Mouse (Mus musculus): Measurements from ENCODE around the gene Prm1. TPM values are rescaled to one million over a fixed set of nuclear protein-coding genes. Genes with fewer than 3 reads are reported as not detected.

The Prm1 gene
- polyA plus RNA-seq, 1 experiment from 2014 or later: not detected

DNA sequence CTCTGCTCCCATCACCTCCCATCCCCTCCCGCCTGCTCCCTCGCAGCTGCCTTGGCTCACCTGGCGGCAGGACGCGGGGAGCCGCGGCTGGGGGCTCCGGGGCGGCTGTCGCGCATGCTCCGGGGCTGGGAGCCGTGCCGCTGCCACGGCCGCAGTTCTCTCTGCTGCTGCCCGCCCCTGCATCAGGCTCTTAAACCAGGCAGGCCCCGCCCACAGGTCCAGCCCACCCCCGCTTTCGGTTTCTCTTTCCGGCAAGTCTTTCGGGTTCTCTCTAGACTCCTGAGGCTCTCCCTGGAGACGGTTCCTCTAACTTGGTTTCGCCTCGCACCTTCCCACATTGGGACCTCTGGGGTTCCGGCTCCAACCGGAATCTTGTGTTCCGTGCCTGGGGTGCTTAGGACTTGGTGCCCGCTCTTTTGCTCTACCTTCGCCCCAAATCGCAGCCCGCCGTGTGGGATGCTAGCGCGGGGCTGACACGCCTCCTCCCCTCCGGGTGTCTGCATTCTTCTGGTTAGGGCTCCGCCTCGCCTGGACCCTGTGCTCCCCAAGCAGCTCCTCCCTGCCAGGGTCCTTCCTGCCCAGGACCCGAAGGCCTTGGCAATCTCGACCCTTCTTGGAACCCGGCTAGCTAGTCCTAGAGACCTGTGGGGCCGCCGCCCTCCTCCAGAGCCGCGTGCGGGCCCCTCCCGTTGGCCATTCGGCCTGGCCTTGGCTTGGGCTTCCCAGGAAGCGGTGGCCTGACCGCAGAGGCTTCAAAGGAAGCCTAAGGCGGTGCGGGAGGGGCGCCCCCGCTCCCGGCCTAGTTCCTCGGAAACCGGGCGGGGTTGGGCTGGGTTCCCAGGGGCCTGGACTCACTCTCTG lies 20.0 kb downstream of the Prm1 start, which contains the start of gene Socs1:
Gene Socs1 (minus strand): TSS at position 166 of the 861 bp plus-strand sequence.
- peaks cover 33 to 56% of the 10 kb centered on the region in 2 experiments for H3K4me1 ChIP-seq (ENCODE audit: control insufficient read depth in 2 of 2, insufficient read depth in 2 of 2, low read length in 2 of 2)
- H3K27ac ChIP-seq (replicated peaks in 1 of 2; ENCODE audit: control insufficient read depth in 1 of 2, insufficient read depth in 1 of 2, low read depth in 2 of 2, low read length in 2 of 2): peak within 1 kb of the TSS; percentile 95 to 97
- no peaks in the 10 kb centered on the region for H3K27me3 ChIP-seq (ENCODE audit: control insufficient read depth, insufficient read depth, low read length)
- peak within 1 kb of the TSS; percentile 81 to 86 for H3K4me3 ChIP-seq (ENCODE audit: control insufficient read depth in 1 of 2, insufficient read depth in 1 of 2, low read depth in 1 of 2, low read length in 2 of 2)
- under 1% methylated on average over 49 of the region's 59 CpGs for WGBS
- peak within 1 kb of the TSS; percentile 89 for H3K9ac ChIP-seq (ENCODE audit: low read length)
- H3K36me3 ChIP-seq (ENCODE audit: control insufficient read depth, insufficient read depth, low read length): no peaks in the 10 kb centered on the region
- H3K9me3 ChIP-seq (ENCODE audit: control insufficient read depth, low read length): no peaks in the 10 kb centered on the region
- H3K4me2 ChIP-seq (ENCODE audit: low read length): peak within 1 kb of the TSS; percentile 94
- peak; percentile 83 for ATAC-seq (ENCODE audit: insufficient number of reproducible peaks, insufficient read depth, low FRiP score, low read depth)

GRCm38 (mm10) chr16:10784793-10785370 lies 20.8 kb downstream of the Prm1 start:
- peaks cover 33 to 56% of the 10 kb centered on the region in 2 experiments for H3K4me1 ChIP-seq (ENCODE audit: control insufficient read depth in 2 of 2, insufficient read depth in 2 of 2, low read length in 2 of 2)

GRCm38 (mm10) chr16:10783883-10784792 lies 21.5 kb downstream of the Prm1 start:
- peak overlapping the region; percentile 89 for H3K9ac ChIP-seq (ENCODE audit: low read length)
- peaks cover 33 to 56% of the 10 kb centered on the region in 2 experiments for H3K4me1 ChIP-seq (ENCODE audit: control insufficient read depth in 2 of 2, insufficient read depth in 2 of 2, low read length in 2 of 2)
- peak overlapping the region; percentile 6 to 97; a peak in 3 of 4 replicates for H3K27ac ChIP-seq (replicated peaks in 1 of 2; ENCODE audit: control insufficient read depth in 1 of 2, insufficient read depth in 1 of 2, low read depth in 2 of 2, low read length in 2 of 2)
- ATAC-seq (ENCODE audit: insufficient number of reproducible peaks, insufficient read depth, low FRiP score, low read depth): peak; percentile 2; the same call in 1 of the 2 replicates
- WGBS: 2% methylated on average over 80 of the region's 81 CpGs
- H3K4me2 ChIP-seq (ENCODE audit: low read length): peak overlapping the region; percentile 94
- no peaks in the 10 kb centered on the region for H3K36me3 ChIP-seq (ENCODE audit: control insufficient read depth, insufficient read depth, low read length)
- no peaks in the 10 kb centered on the region for H3K9me3 ChIP-seq (ENCODE audit: control insufficient read depth, low read length)
- H3K27me3 ChIP-seq (ENCODE audit: control insufficient read depth, insufficient read depth, low read length): no peaks in the 10 kb centered on the region
- H3K4me3 ChIP-seq (ENCODE audit: control insufficient read depth in 1 of 2, insufficient read depth in 1 of 2, low read depth in 1 of 2, low read length in 2 of 2): peak overlapping the region; percentile 81 to 86

More at GRCm38 (mm10) chr16:10784793-10785370, 20.8 kb downstream of the Prm1 start:
- H3K27me3 ChIP-seq (ENCODE audit: control insufficient read depth, insufficient read depth, low read length): no peaks in the 10 kb centered on the region
- WGBS: under 1% methylated on average over 52 of the region's 55 CpGs
- no peaks in the 10 kb centered on the region for H3K36me3 ChIP-seq (ENCODE audit: control insufficient read depth, insufficient read depth, low read length)
- peak overlapping the region; percentile 90 to 97 for H3K27ac ChIP-seq (replicated peaks in 1 of 2; ENCODE audit: control insufficient read depth in 1 of 2, insufficient read depth in 1 of 2, low read depth in 2 of 2, low read length in 2 of 2)
- peak overlapping the region; percentile 94 for H3K4me2 ChIP-seq (ENCODE audit: low read length)
- peak; percentile 78 for ATAC-seq (ENCODE audit: insufficient number of reproducible peaks, insufficient read depth, low FRiP score, low read depth)
- H3K9ac ChIP-seq (ENCODE audit: low read length): peak overlapping the region; percentile 89
- H3K9me3 ChIP-seq (ENCODE audit: control insufficient read depth, low read length): no peaks in the 10 kb centered on the region
- peak overlapping the region; percentile 81 to 86 for H3K4me3 ChIP-seq (ENCODE audit: control insufficient read depth in 1 of 2, insufficient read depth in 1 of 2, low read depth in 1 of 2, low read length in 2 of 2)

- Histone ChIP-seq H3K36me3 (ENCODE audit: control insufficient read depth, insufficient read depth, low read length) (no peaks in the 10 kb centered on the region), H3K4me1 (ENCODE audit: control insufficient read depth in 2 of 2, insufficient read depth in 2 of 2, low read length in 2 of 2) (peaks cover 33 to 56% of the 10 kb centered on the region in 2 experiments), H3K9ac (ENCODE audit: low read length) (peak overlapping the region; percentile 89), H3K27me3 (ENCODE audit: control insufficient read depth, insufficient read depth, low read length) (no peaks in the 10 kb centered on the region), H3K9me3 (ENCODE audit: control insufficient read depth, low read length) (no peaks in the 10 kb centered on the region), H3K27ac (replicated peaks in 1 of 2; ENCODE audit: control insufficient read depth in 1 of 2, insufficient read depth in 1 of 2, low read depth in 2 of 2, low read length in 2 of 2) (no peak overlapping the region; a peak in 1 of 4 replicates), H3K4me3 (ENCODE audit: control insufficient read depth in 1 of 2, insufficient read depth in 1 of 2, low read depth in 1 of 2, low read length in 2 of 2) (peak overlapping the region in 1 of 2 experiments; percentile 81; a peak in 1 of 4 replicates), H3K4me2 (ENCODE audit: low read length) (peak overlapping the region; percentile 94)
- no peak for ATAC-seq (ENCODE audit: insufficient number of reproducible peaks, insufficient read depth, low FRiP score, low read depth)
- 69% methylated on average over 8 of the region's 8 CpGs for WGBS
Measured at GRCm38 (mm10) chr16:10783451-10783850, 22.2 kb downstream of the Prm1 start.

DNA sequence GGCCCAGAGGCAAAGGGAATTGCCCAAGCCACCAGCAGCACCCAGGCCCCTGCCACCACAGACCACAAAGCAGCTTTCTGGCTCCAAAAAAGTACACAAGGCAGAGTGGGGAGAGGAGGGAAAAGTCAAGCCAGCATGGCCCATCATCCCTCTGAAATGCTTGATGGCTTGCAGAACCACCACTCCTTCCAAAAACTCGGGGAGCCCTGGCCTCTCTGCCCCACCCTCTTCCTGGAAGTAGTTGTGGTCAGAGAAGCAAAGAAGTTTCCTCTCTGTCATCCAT lies 22.5 kb downstream of the Prm1 start:
- Histone ChIP-seq H3K9ac (ENCODE audit: low read length) (peak overlapping the region; percentile 89), H3K4me2 (ENCODE audit: low read length) (peak overlapping the region; percentile 94), H3K4me3 (ENCODE audit: control insufficient read depth in 1 of 2, insufficient read depth in 1 of 2, low read depth in 1 of 2, low read length in 2 of 2) (no peak overlapping the region; a peak in 1 of 4 replicates), H3K36me3 (ENCODE audit: control insufficient read depth, insufficient read depth, low read length) (no peaks in the 10 kb centered on the region), H3K4me1 (ENCODE audit: control insufficient read depth in 2 of 2, insufficient read depth in 2 of 2, low read length in 2 of 2) (peaks cover 35 to 58% of the 10 kb centered on the region in 2 experiments), H3K27me3 (ENCODE audit: control insufficient read depth, insufficient read depth, low read length) (no peaks in the 10 kb centered on the region), H3K9me3 (ENCODE audit: control insufficient read depth, low read length) (no peaks in the 10 kb centered on the region), H3K27ac (replicated peaks in 1 of 2; ENCODE audit: control insufficient read depth in 1 of 2, insufficient read depth in 1 of 2, low read depth in 2 of 2, low read length in 2 of 2) (peak overlapping the region in 1 of 2 experiments; percentile 84; a peak in 1 of 4 replicates)
- no peak for ATAC-seq (ENCODE audit: insufficient number of reproducible peaks, insufficient read depth, low FRiP score, low read depth)
- WGBS: 10% methylated on average over 1 of the region's 1 CpGs

DNA sequence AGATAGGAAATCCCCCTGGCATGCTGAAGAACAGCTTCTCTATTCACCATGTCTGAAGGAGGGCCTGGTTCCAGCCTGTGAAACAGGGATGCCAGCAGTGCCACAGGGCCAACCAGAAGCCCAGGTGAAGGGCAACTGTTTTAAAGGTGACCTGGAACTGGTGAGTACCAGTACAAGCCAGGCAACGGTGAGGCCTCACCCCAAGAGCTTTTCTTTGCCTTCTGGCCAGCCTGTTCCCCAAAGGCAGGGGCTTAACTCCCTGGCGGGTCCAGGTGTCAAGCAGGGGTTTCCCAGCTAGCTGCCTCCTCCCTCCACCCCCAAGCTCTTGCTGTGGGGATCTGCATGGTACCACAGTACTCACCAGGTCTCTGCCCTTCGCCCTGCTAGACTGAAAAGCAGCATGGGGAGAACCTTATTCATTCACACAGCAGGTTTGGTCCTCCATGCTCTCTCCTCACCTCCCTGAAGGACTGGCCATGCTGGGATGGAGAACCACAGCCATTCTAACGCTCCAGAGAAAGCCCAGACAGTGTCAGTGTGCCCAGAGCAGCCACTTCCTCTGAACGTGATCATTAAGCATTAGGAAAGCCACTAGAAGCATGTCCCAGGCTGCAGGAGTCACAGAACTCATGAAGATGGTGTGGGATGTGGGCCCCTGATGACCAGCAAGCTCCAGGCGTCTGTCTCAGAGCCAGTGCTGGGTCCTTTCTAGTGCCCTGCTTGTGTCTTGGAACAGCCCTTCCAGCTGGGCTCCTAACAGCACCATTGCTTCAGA lies 23.1 kb downstream of the Prm1 start:
- H3K9me3 ChIP-seq (ENCODE audit: control insufficient read depth, low read length): no peaks in the 10 kb centered on the region
- peak overlapping the region; percentile 94 for H3K4me2 ChIP-seq (ENCODE audit: low read length)
- H3K27ac ChIP-seq (replicated peaks in 1 of 2; ENCODE audit: control insufficient read depth in 1 of 2, insufficient read depth in 1 of 2, low read depth in 2 of 2, low read length in 2 of 2): peak overlapping the region; percentile 64 to 84
- peaks cover 40 to 62% of the 10 kb centered on the region in 2 experiments for H3K4me1 ChIP-seq (ENCODE audit: control insufficient read depth in 2 of 2, insufficient read depth in 2 of 2, low read length in 2 of 2)
- no peaks in the 10 kb centered on the region for H3K36me3 ChIP-seq (ENCODE audit: control insufficient read depth, insufficient read depth, low read length)
- H3K4me3 ChIP-seq (ENCODE audit: control insufficient read depth in 1 of 2, insufficient read depth in 1 of 2, low read depth in 1 of 2, low read length in 2 of 2): no peak overlapping the region; a peak in 1 of 4 replicates
- ATAC-seq (ENCODE audit: insufficient number of reproducible peaks, insufficient read depth, low FRiP score, low read depth): no peak
- no peaks in the 10 kb centered on the region for H3K27me3 ChIP-seq (ENCODE audit: control insufficient read depth, insufficient read depth, low read length)
- WGBS: 42% methylated on average over 6 of the region's 6 CpGs
- peak overlapping the region; percentile 89 for H3K9ac ChIP-seq (ENCODE audit: low read length)

All from heart, embryonic 14.5 days (tissue).